Mouse (Mus musculus): ENCODE measurements at regions not wholly inside any gene's neighbourhood (a gene's known extent, or its start where the extent isn't known, plus 50 kb on each side); places are given as distances from the start of the nearest gene placed in this dataset.

GRCm38 (mm10) chr4:45746451-45746850 is 52.4 kb upstream of the Aldh1b1 start:
- no peak for DNase-seq (ENCODE audit: low read depth, low spot score)

GRCm38 (mm10) chr4:45745746-45746145 is 53.1 kb upstream of the Aldh1b1 start:
- DNase-seq (ENCODE audit: low read depth, low spot score), result no peak

- no peak for DNase-seq (ENCODE audit: low read depth, low spot score)
Observed at GRCm38 (mm10) chr4:45744849-45745407, 53.9 kb upstream of the Aldh1b1 start.

- DNase-seq (ENCODE audit: low read depth, low spot score), result no peak
Observed at GRCm38 (mm10) chr4:45740779-45741365, 58.0 kb upstream of the Aldh1b1 start.

- DNase-seq (ENCODE audit: low read depth, low spot score), result no peak
Observed at GRCm38 (mm10) chr4:45740319-45740718, 58.5 kb upstream of the Aldh1b1 start.

- no peak for DNase-seq (ENCODE audit: low read depth, low spot score)
Observed at GRCm38 (mm10) chr4:45739696-45740095, 59.1 kb upstream of the Aldh1b1 start.

- DNase-seq (ENCODE audit: low read depth, low spot score), result no peak
Observed at GRCm38 (mm10) chr4:45739168-45739567, 59.7 kb upstream of the Aldh1b1 start.

- no peak for DNase-seq (ENCODE audit: low read depth, low spot score)
Observed at GRCm38 (mm10) chr4:45738746-45739145, 60.1 kb upstream of the Aldh1b1 start.

GRCm38 (mm10) chr4:45736215-45736815 is 62.5 kb upstream of the Aldh1b1 start:
- no peak for DNase-seq (ENCODE audit: low read depth, low spot score)

- DNase-seq (ENCODE audit: low read depth, low spot score), result no peak
Observed at GRCm38 (mm10) chr4:45734011-45734410, 64.8 kb upstream of the Aldh1b1 start.

- no peak for DNase-seq (ENCODE audit: low read depth, low spot score)
Observed at GRCm38 (mm10) chr4:45730862-45731831, 67.7 kb upstream of the Aldh1b1 start.

- DNase-seq (ENCODE audit: low read depth, low spot score), result no peak
Observed at GRCm38 (mm10) chr4:45729801-45730200, 69.0 kb upstream of the Aldh1b1 start.

GRCm38 (mm10) chr4:45728825-45729224 is 70.0 kb upstream of the Aldh1b1 start:
- DNase-seq (ENCODE audit: low read depth, low spot score), result no peak

- DNase-seq (ENCODE audit: low read depth, low spot score), result no peak
Observed at GRCm38 (mm10) chr4:45727915-45728314, 70.9 kb upstream of the Aldh1b1 start.

- DNase-seq (ENCODE audit: low read depth, low spot score), result no peak
Observed at GRCm38 (mm10) chr4:45727474-45727873, 71.3 kb upstream of the Aldh1b1 start.

GRCm38 (mm10) chr4:45726783-45727182 is 72.0 kb upstream of the Aldh1b1 start:
- no peak for DNase-seq (ENCODE audit: low read depth, low spot score)

GRCm38 (mm10) chr4:45725055-45725910 is 73.5 kb upstream of the Aldh1b1 start:
- no peak for DNase-seq (ENCODE audit: low read depth, low spot score)

GRCm38 (mm10) chr4:45720352-45720751 is 78.5 kb upstream of the Aldh1b1 start:
- no peak for DNase-seq (ENCODE audit: low read depth, low spot score)

- DNase-seq (ENCODE audit: low read depth, low spot score), result no peak
Observed at GRCm38 (mm10) chr4:45719564-45719963, 79.3 kb upstream of the Aldh1b1 start.

GRCm38 (mm10) chr4:45715878-45716277 is 82.9 kb upstream of the Aldh1b1 start:
- no peak for DNase-seq (ENCODE audit: low read depth, low spot score)

- no peak for DNase-seq (ENCODE audit: low read depth, low spot score)
Observed at GRCm38 (mm10) chr4:45713837-45714508, 84.8 kb upstream of the Aldh1b1 start.

Data from WW6 (cell line).